Mouse (Mus musculus): ENCODE data around the gene Kcnma1.

- no peak for TF ChIP-seq MAX (IDR thresholded peaks at IDR 0.05; ENCODE audit: low read length)
- TF ChIP-seq NRF1 (IDR thresholded peaks at IDR 0.05; ENCODE audit: insufficient read depth, low read depth, low read length, poor library complexity, severe bottlenecking) = no peak
- TF ChIP-seq ZC3H11A (IDR thresholded peaks at IDR 0.05; ENCODE audit: low read depth, low read length) = no peak
- no peak for TF ChIP-seq EP300 (IDR thresholded peaks at IDR 0.05; ENCODE audit: low read depth in 1 of 2, low read length in 2 of 2)
- TF ChIP-seq MYB (IDR thresholded peaks at IDR 0.05; ENCODE audit: low read depth, low read length) = no peak
- TF ChIP-seq POLR2AphosphoS2 (IDR thresholded peaks at IDR 0.05; ENCODE audit: low read length) = no peak
- TF ChIP-seq KAT2A (conservative IDR thresholded peaks at IDR 0.05; ENCODE audit: low read depth, low read length) = no peak
- no peak for TF ChIP-seq CHD1 (IDR thresholded peaks at IDR 0.05; ENCODE audit: low read depth, low read length)
- TF ChIP-seq POLR2A (IDR thresholded peaks at IDR 0.05; ENCODE audit: control insufficient read depth in 1 of 2, insufficient read depth in 1 of 2, low read depth in 1 of 2, low read length in 2 of 2, poor library complexity in 1 of 2) = no peak
- no peak for TF ChIP-seq ELF1 (IDR thresholded peaks at IDR 0.05; ENCODE audit: low read depth, low read length)
- no peak for TF ChIP-seq RAD21 (IDR thresholded peaks at IDR 0.05; ENCODE audit: low read depth, low read length)
- TF ChIP-seq CTCF (IDR thresholded peaks at IDR 0.05 in 2 of 3, conservative IDR thresholded peaks at IDR 0.05 in 1 of 3; ENCODE audit: control insufficient read depth in 1 of 3, insufficient read depth in 1 of 3, low read depth in 2 of 3, low read length in 3 of 3, poor library complexity in 1 of 3, severe bottlenecking in 1 of 3) = no peak
- no peak for TF ChIP-seq TBP (IDR thresholded peaks at IDR 0.05; ENCODE audit: low read depth, low read length)
- no peak for TF ChIP-seq USF1 (IDR thresholded peaks at IDR 0.05; ENCODE audit: low read depth, low read length)
These were observed 449.8 kb downstream of the Kcnma1 start for GRCm38 (mm10) chr14:23564474-23564873.

Data from MEL (cell line).